Mouse (Mus musculus): ENCODE data around the gene Speg. TPM values are rescaled to one million over a fixed set of nuclear protein-coding genes. Genes with fewer than 3 reads are reported as not detected.

Gene Speg
- 100 to 1,000 TPM; 131 to 145 (median 137) TPM for total RNA-seq (2022)

DNA sequence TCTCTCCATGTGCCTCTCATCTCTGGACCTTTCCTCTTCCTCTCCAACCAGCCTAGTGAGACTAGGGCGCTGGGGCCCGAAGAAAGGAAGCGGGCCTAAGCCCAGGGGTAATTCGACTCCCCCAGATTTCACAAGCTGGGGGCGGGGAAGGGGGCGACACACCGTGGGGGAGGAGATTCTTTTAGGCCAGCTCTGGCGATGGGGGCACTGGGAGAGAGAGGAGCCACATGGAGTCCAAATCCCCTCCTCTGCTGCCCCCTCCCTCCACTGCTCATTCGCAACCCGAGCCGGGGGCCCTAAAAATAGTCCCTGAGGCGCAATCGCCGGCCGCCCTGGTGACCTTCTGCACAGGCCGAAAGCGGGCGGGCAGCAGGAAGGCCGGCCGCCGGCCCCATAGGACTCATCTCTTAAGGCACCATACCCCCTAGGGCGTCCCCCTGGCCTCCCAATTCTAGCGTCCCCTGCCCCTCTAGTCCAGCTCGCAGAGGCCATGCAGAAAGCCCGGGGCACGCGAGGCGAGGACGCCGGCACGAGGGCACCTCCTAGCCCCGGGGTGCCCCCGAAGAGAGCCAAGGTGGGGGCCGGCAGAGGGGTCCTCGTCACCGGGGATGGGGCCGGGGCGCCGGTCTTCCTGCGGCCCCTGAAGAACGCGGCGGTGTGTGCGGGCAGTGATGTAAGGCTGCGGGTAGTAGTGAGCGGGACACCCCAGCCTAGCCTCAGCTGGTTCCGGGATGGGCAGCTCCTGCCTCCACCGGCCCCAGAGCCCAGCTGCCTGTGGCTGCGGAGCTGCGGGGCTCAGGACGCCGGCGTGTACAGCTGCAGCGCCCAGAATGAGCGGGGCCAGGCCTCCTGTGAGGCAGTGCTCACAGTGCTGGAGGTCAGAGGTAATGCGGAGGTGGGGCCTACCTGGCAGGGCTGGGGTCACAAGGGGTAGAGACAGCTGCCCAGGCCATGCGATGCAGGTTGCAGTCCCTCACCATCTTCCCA is at the start of gene Speg:
Speg (plus strand) TSS at position 348 of the 987 bp plus-strand sequence.
- no peak for DNase-seq (ENCODE audit: low spot score)

DNA sequence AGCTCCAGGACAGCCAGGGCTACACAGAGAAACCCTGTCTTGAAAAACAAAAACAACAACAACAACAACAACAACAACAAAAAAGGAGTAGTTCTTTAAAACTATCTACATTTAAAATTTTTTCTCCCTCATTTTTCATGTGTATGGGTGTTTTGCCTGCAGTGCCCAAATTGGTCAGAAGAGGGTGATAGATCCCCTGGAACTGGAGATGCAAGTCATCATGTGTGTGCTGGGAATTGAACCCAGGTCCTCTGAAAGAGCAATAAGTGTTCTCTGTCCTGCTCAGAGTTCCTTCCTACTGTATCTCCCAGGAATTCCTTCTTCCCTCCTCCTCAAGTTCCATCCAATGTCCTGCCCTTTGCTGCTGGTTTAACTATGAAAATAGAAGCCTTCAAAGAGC is 47.6 kb upstream of the Speg start:
- DNase-seq (ENCODE audit: low spot score): no peak

GRCm38 (mm10) chr1:75331271-75331670 is 43.8 kb upstream of the Speg start:
- DNase-seq (ENCODE audit: low spot score): no peak

GRCm38 (mm10) chr1:75336461-75336860 is 38.6 kb upstream of the Speg start:
- DNase-seq (ENCODE audit: low spot score): no peak

- no peak for DNase-seq (ENCODE audit: low spot score)
These were observed 38.0 kb upstream of the Speg start for GRCm38 (mm10) chr1:75337097-75337496.

- DNase-seq (ENCODE audit: low spot score): no peak
These were observed 36.9 kb upstream of the Speg start for GRCm38 (mm10) chr1:75338091-75338694.

- DNase-seq (ENCODE audit: low spot score): no peak
These were observed 35.8 kb upstream of the Speg start for GRCm38 (mm10) chr1:75339337-75339736.

GRCm38 (mm10) chr1:75340519-75340918 is 34.6 kb upstream of the Speg start:
- no peak for DNase-seq (ENCODE audit: low spot score)

GRCm38 (mm10) chr1:75342874-75343416 is 32.2 kb upstream of the Speg start:
- peak; percentile 76 for DNase-seq (ENCODE audit: low spot score)

- no peak for DNase-seq (ENCODE audit: low spot score)
These were observed 30.6 kb upstream of the Speg start for GRCm38 (mm10) chr1:75344291-75345035.

GRCm38 (mm10) chr1:75345036-75345935 is 29.8 kb upstream of the Speg start:
- no peak for DNase-seq (ENCODE audit: low spot score)

- peak; percentile 35 for DNase-seq (ENCODE audit: low spot score)
These were observed 27.8 kb upstream of the Speg start for GRCm38 (mm10) chr1:75347279-75347678.

DNA sequence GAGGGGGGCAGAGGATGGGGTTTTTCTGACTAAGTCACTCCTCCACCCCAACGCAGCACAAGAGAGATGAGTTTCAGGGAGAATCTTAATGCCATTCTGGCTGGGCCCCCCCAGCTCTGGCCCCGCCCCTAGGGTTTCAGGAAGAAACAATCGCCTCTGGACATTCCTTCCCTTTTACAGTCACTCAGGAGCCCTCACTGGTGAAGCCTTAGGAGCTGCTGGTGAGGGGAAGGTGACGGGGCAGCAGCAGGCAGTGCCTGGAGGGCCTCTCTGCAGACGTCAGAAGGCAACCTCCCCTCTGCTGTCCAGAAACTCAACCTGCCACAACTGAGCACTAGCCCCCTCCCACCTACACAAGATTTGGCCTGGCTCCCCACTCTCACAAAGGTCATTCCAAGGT is 25.8 kb upstream of the Speg start:
- DNase-seq (ENCODE audit: low spot score): no peak

DNA sequence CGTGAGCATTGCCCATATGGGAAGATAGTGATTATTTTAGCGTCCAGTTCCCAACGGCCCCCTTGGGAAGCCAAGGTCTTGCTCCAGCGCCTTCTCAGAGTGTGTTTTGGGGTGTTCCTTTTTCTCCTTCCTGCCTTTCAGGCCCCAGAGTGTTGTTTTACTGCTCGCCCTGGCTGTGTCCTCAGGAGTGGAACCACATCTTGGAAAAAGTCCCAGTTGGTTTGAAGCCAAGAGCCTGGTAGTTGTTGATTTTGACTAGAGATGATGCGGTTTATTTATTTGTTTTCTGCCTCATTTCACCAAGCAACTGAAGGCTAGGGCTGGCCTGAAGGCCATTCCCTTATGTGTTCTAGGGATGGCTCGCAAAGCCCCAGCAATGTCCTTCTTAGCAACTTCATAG is 17.8 kb upstream of the Speg start:
- DNase-seq (ENCODE audit: low spot score): peak; percentile 36

GRCm38 (mm10) chr1:75358009-75358408 is 17.1 kb upstream of the Speg start:
- DNase-seq (ENCODE audit: low spot score): no peak

- peak; percentile 56 for DNase-seq (ENCODE audit: low spot score)
These were observed 15.8 kb upstream of the Speg start for GRCm38 (mm10) chr1:75359346-75359745.

GRCm38 (mm10) chr1:75360112-75361031 is 14.7 kb upstream of the Speg start, which contains the start of gene Des:
TSS of gene Des (plus strand) at chr1:75360329.
- DNase-seq (ENCODE audit: low spot score): peak; percentile 73

DNA sequence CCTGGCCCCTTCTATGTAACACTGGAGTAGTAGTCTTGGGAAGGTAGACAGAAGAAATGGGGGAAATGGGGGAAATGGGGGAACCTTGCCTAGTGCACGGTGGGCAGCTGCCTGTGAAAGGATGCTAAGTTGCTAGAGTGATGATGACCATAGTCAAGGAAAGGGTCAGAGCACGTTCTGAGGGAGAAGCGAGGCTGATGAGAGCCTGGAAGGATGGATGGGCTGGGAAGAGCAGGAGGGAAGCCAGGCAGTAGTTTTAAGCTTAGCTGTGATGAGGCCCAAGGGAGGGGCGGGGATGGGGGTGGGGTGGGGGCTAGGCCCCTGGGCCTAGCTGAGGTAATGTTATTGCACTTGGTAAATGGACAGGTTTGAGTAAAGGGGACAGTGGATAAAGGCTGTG is 14.0 kb upstream of the Speg start:
- no peak for DNase-seq (ENCODE audit: low spot score)

GRCm38 (mm10) chr1:75361750-75362149 is 13.3 kb upstream of the Speg start:
- DNase-seq (ENCODE audit: low spot score): peak; percentile 65

- DNase-seq (ENCODE audit: low spot score): no peak
These were observed 11.2 kb upstream of the Speg start for GRCm38 (mm10) chr1:75363868-75364267.

Data from heart, adult 8-10 months (tissue).